Mouse (Mus musculus) large intestine, adult 2 months (tissue): ENCODE results near the gene Hspa1a. TPM values are rescaled to one million over a fixed set of nuclear protein-coding genes. Genes with fewer than 3 reads are reported as not detected.
"Not testable (repeated sequence)": the region's sequence is repeated elsewhere in the genome, so short reads cannot be mapped to it uniquely, and the experiment has no call there.

ENCODE experiments used
- DNase-seq: peaks from one replicate; pipeline ENCODE4 v3.0.0-alpha.2; 2012; ENCODE audit warnings: low read depth, low spot score
- WGBS: fragments of 180-500 bp; shearing (Covaris S2); methylation state at CpG from one replicate; pipeline ENCODE4 v1.1.7; 2018; 5-methylcytosine and 5-hydroxymethylcytosine counted together
- polyA plus RNA-seq: library from polyadenylated mRNA; depleted of rRNA; stranded (reverse); fragments of >200 nt; gene quantifications from 2 replicates; pipeline ENCODE4 v1.2.3, GENCODE M21; 2012

The Hspa1a gene
- polyA plus RNA-seq, 1 experiment: 6.6 TPM

GRCm38 (mm10) chr17:35002153-35002865, 30.4 kb upstream of the Hspa1a start:
- no peak for DNase-seq
- WGBS: 3% methylated on average over 12 of the region's 12 CpGs

DNA sequence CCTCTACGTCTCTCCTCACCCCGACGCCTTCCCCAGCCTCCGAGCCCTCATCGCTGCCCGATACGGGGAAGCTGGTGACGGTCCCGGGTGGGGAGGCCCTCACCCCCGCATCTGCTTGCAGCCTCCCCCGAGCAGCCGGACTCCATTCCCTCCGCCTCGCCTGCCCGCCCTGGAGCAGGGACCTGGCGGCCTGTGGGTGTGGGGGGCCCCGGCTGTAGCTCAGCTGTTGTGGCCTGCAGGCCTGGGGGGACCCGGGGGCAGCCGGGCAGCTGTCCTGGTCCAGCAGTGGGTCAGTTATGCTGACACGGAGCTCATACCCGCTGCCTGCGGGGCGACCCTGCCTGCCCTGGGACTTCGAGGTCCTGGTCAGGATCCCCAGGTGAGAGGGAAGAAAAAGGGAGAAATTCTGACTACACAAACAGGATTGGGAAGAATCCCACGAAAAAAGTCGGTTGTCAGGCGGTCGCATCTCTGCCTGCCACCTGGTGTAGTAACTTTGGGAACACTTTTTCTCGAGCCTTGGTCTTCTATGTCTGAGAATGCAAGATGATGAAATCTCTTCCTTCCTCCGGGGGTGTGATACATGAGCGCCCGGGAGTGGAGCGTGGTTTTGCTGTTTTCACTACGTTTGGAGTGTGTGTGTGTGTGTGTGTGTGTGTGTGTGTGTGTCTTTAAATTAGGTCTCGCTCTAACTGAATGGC, 29.6 kb upstream of the Hspa1a start:
- DNase-seq: no peak
- 1% methylated on average over 35 of the region's 35 CpGs for WGBS

DNA sequence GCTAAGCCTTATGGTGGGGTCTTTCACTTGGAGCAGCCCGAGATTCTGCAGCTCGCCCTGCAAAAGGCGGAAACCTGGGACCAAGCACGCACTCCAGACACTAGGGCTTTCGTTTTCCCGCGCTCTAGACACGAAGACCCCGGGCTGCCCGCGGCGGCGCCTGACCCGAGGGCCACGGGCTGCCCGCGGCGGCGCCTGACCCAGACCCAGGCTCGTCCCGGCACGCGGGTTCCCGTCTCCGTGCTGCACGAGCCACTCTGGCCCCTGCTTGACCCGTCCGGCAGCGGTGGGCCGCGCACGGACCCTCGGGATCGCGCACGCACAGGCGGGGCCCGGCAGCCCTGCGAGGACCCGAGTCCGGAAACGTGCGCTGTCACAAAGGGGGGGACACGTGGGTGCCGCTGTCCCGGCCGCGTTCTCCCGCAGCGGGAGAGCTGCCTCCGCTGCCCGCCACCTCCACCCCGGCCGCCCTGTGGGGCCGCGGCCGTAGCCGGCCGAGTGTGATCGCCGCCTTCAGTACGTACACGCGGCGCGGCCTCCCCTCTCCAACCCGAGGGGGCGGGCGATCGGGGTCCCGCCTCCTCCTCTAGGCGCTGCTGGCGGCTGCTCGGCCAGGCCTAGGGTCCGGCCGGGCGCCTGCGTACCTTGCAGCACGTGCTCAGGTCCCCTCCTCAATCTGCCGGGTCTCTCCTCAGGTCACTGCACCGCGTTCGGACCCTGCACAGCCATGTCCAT, 28.9 kb upstream of the Hspa1a start, which contains the start of gene Vars:
Vars (plus strand) TSS at position 271 of the 735 bp plus-strand sequence.
- WGBS: under 1% methylated on average over 82 of the region's 83 CpGs
- no peak for DNase-seq

DNA sequence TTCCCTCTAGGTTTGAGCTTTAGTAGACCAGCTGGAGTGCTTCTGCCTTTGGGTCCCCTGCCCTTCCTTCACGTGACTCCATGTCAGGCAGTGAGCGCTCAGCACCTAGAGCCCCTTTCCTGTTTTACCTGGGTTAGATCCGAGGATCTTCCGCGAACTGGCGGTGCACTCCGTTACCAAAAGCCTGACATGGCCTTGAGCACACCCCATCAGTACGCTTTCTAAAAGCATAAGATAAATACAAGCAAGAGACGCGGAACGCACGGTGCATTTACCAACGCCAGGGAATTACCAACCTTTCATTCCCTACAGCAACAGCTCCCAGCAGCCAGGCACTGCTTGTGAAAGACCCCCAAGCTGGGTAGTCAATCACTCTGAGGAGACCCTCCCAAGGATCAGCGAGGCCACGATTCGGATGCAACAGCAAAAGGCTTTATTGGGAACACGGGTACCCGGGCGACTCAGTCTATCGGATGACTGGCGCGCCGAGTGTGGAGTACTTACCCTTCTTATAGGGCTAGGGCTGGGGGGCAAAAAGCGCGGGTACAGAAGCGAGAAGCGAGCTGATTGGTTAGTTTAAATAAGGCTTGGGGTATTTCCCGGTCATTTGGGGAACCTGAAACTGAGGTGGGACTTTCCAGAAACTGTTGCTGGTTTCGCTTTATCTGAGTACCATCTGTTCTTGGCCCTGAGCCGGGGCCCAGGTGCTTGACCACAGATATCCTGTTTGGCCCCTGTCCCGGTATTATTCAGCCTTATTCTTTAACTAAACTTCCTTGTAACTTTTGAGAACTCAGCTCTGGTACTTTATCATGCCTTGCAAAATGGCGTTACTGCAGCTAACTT, 28.1 kb upstream of the Hspa1a start:
- WGBS: 2% methylated on average over 30 of the region's 32 CpGs
- not testable (repeated sequence) for DNase-seq

GRCm38 (mm10) chr17:34998526-34999430, 26.8 kb upstream of the Hspa1a start:
- DNase-seq: no peak
- 46% methylated on average over 15 of the region's 15 CpGs for WGBS

GRCm38 (mm10) chr17:34997142-34997483, 25.2 kb upstream of the Hspa1a start:
- DNase-seq: no peak
- 66% methylated on average over 5 of the region's 5 CpGs for WGBS

GRCm38 (mm10) chr17:34996411-34997141, 24.6 kb upstream of the Hspa1a start:
- DNase-seq: no peak
- WGBS: 72% methylated on average over 14 of the region's 14 CpGs

GRCm38 (mm10) chr17:34995927-34996326, 24.0 kb upstream of the Hspa1a start:
- WGBS: 93% methylated on average over 4 of the region's 4 CpGs
- DNase-seq: not testable (repeated sequence)

DNA sequence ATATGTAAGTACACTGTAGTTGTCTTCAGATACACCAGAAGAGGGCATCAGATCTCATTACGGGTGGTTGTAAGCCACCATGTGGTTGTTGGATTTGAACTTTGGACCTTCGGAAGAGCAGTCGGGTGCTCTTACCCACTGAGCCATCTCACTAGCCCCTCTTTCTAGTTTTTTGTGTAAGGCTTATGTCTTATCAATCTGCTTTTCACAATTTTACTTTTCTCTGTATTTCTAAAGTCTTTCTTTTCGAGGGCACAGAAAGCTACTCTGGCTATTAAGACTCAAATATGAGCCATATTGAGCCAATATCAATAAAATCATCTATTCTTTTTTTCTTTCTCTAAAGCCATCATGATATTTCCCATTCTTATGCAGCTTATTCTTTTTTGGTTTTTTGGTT, 23.2 kb upstream of the Hspa1a start:
- DNase-seq: not testable (repeated sequence)
- WGBS: 54% methylated on average over 4 of the region's 4 CpGs

GRCm38 (mm10) chr17:34994751-34995150, 22.8 kb upstream of the Hspa1a start:
- DNase-seq: no peak

DNA sequence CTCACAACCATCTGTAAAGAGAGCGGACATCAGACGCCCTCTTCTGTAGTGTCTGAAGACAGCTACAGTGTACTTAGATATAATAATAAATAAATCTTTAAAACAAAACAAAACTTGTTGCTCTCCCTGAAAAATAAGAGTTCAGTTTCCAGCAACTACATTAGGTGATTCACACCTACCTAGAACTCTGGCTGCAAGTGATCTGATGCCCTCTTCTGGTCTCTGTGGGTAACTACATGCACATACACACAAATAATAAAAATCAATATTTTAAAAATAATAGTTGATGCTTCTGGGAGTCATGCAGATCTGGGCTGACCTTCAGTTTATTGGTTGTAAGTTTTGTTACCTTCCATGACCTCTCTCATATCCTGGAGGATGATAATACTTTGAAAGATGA, 12.3 kb upstream of the Hspa1a start:
- 68% methylated on average over 2 of the region's 2 CpGs for WGBS
- DNase-seq: no peak

DNA sequence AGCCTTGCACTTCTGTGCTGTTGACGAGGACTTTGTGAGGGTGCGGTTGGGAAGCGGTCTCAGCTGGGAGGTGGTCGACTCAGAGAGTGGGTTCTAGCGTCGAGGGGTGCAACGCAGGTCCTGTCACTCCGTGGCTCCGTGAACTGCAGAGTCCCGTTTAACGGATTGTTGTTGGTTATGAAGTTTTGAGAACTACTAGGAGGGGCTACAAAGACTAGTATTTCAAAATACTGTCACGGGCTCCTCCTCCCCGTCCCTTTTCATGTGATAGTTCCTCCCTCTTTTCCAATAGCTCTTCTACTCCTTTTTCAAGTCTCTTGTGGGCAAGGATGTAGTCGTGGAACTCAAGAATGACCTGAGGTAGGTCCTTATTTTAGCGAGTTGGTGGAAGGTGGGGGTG, 10.4 kb upstream of the Hspa1a start:
- DNase-seq: no peak
- under 1% methylated on average over 15 of the region's 15 CpGs for WGBS

- DNase-seq: peak; percentile 85
- under 1% methylated on average over 58 of the region's 58 CpGs for WGBS
Observed at GRCm38 (mm10) chr17:34981690-34982180, 9.8 kb upstream of the Hspa1a start, which contains the start of gene Lsm2. Lsm2 (plus strand) TSS chr17:34981862.

- 3% methylated on average over 2 of the region's 2 CpGs for WGBS
- no peak for DNase-seq
Observed at GRCm38 (mm10) chr17:34980655-34981054, 8.7 kb upstream of the Hspa1a start.

GRCm38 (mm10) chr17:34979631-34980030, 7.7 kb upstream of the Hspa1a start:
- 45% methylated on average over 4 of the region's 4 CpGs for WGBS
- no peak for DNase-seq

GRCm38 (mm10) chr17:34978239-34978638, 6.3 kb upstream of the Hspa1a start:
- 92% methylated on average over 27 of the region's 27 CpGs for WGBS
- DNase-seq: no peak

GRCm38 (mm10) chr17:34977000-34977399, 5.0 kb upstream of the Hspa1a start:
- no peak for DNase-seq
- WGBS: 96% methylated on average over 20 of the region's 20 CpGs
